Mouse (Mus musculus): ENCODE measurements around the gene Trim25.
A peak's percentile ranks its signal among the peaks of the same experiment; 100 is the strongest.
"Not testable (repeated sequence)": the region's sequence is repeated elsewhere in the genome, so short reads cannot be mapped to it uniquely, and the experiment has no call there.

Trim25 gene

GRCm38 (mm10) chr11:89024181-89024881, 25.2 kb downstream of the Trim25 start:
- DNase-seq (ENCODE audit: low spot score) = peak; percentile 24

DNA sequence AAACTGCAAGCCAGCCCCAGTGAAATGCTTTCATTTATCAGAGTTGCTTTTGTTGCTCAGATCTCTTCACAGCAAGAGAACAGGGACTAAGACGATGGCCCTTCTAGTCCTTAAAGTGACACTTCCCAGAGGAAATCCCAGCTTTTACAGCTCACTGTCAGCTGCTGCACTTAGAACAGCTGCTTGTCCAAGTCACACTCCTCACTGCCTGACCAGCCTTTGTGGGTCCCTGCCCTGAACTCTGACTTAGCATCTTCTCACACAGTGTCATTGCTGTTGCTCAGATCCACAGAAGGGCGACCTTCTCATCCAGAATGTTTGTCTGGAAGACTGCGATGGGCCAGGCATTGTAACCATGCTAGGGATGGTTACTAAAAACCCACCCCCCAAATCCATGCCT, 26.4 kb downstream of the Trim25 start:
- DNase-seq (ENCODE audit: low spot score) = no peak

- no peak for DNase-seq (ENCODE audit: low spot score)
Measured at GRCm38 (mm10) chr11:89026117-89026516, 26.9 kb downstream of the Trim25 start.

DNA sequence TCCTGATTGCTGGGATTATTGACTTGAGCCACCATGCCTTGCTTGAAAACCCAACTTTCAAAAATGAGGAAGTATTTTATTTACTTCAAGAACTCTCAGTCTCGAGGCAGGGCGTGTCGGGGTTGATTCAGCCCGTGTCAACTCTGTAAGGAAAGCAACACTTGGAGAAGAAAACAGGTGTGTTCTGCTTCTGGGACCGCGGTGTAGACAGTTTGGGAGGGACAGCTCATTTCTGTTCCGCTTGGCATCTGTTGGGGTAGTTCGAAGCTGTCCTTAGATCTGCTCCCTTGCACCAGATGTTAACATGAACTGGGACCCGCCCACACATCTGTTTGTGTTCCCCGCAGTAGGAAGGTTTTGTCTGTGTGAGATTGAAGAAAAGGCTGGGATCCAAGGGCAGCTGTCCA, 28.8 kb downstream of the Trim25 start:
- DNase-seq (ENCODE audit: low spot score) = no peak

DNA sequence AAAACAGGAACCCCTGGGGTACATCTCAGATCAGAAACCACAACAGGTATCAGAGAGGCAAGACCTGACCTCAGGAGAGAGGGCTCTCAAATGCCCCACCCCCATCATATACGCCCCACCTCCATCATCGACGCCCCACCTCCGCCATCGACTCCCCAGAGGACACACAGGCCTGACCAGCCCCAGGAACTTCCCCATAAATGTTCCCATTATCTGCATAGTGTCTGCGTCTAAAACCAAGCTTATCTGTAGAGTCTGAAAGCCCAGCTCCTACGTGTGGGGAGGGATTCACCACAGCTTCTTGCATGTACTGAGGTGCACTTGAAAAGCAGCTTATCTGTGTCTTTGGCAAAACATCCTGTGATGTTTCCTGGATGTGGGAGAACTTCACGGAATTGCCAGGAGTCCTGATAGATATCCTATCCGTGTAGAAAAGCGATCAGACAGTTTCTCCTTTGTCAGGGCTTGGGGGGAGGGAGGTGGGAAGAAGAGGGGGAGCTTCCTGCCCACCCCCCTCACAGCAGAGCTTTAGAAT, 29.8 kb downstream of the Trim25 start:
- no peak for DNase-seq (ENCODE audit: low spot score)

- no peak for DNase-seq (ENCODE audit: low spot score)
Measured at GRCm38 (mm10) chr11:89030552-89030951, 31.4 kb downstream of the Trim25 start.

DNA sequence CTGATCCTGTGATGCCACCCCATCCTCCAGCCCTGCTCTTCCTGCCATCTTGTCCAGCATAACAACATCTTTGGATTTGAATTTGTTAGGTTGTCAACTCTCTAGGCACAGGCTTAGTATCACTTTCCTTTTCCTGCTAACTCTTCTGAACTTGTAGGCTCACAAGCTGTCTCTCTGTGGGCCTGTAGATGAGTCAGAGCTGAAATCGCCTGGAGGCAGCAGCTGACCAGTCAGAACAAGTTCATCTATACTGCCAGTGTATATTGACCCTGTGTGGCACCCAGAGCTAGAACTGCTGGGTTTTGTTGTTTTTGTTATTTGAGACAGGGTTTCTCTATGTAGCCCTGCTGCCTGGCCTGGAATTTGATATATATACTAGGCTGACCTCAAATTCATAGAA, 32.0 kb downstream of the Trim25 start:
- DNase-seq (ENCODE audit: low spot score) = no peak

- DNase-seq (ENCODE audit: low spot score) = no peak
Measured at GRCm38 (mm10) chr11:89034592-89034991, 35.4 kb downstream of the Trim25 start.

GRCm38 (mm10) chr11:89035552-89035951, 36.4 kb downstream of the Trim25 start:
- no peak for DNase-seq (ENCODE audit: low spot score)

DNA sequence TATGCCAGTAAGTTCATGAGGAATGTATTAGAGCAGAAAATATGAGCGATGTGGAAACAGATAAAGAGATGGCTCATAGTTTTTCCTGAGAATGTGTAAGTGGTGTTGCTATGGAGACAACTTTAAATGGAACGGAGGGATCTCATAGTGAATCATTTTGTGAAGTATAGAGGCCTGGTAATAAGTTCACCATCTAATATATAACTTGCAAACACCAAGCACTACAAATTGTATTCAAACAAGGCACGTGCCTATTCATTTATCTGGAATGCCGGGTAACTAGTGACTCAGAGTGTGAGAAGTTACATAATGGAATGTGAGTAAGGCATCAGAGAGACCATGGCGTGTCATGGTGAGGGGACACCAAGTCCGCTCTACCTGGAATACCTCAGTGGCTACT, 39.3 kb downstream of the Trim25 start:
- DNase-seq (ENCODE audit: low spot score) = no peak

- DNase-seq (ENCODE audit: low spot score) = no peak
Measured at GRCm38 (mm10) chr11:89039325-89039724, 40.1 kb downstream of the Trim25 start.

DNA sequence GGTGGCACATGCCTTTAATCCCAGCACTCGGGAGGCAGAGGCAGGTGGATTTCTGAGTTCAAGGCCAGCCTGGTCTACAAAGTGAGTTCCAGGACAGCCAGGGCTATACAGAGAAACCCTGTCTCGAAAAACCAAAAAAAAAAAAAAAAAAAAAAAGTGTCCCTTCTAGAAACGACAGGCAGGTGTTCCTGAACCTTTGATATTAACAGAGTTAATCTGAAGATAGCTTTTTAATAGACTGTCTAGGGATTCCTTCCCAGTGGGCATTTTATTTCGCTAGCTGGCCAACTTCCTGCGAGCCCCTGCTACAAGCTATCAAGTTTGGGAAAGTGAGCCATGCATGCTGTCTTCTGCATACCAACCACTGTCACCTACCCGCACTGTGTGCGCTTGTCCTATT, 41.9 kb downstream of the Trim25 start:
- not testable (repeated sequence) for DNase-seq (ENCODE audit: low spot score)

DNA sequence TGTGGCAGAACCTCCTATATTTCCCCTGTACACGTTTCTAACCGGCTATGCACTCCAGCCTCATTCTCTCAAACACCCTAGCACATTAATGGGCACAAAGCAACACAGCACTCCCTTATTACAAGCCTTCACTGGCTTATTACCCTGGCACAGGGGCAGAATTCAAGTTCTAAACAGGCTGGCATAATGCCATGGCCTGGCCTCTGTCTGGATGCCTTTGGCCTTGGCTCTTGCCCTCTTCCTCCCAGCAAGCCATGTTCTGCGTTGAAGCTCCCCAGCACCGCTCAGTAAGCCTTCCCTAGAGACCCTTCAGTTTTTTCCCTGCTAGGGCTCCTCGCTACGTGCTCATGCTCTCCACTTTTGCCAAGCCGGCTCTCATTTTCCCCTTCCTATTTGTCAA, 43.9 kb downstream of the Trim25 start:
- DNase-seq (ENCODE audit: low spot score) = no peak

- not testable (repeated sequence) for DNase-seq (ENCODE audit: low spot score)
Measured at GRCm38 (mm10) chr11:89045501-89045900, 46.3 kb downstream of the Trim25 start.

DNA sequence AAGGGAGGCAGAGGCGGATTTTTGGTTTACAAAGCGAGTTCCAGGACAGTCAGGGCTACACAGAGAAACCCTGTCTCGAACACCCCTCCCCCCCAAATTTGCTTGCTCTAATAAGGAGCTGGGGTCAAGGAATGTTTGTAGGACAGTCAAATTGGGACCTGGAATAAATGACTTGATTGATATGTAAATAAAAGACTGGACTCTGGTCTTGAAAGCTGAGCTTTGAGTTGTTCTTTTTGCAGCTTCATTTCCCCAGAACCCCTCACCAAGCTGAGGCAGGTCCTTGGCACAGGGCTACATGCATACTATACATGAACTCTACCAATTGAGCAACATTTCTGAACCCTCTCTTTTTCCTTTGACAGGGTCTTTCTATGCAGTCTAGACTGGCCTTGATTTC, 46.8 kb downstream of the Trim25 start:
- no peak for DNase-seq (ENCODE audit: low spot score)

- DNase-seq (ENCODE audit: low spot score) = no peak
Measured at GRCm38 (mm10) chr11:89051767-89052166, 52.6 kb downstream of the Trim25 start.

- DNase-seq (ENCODE audit: low spot score) = no peak
Measured at GRCm38 (mm10) chr11:89055931-89056690, 56.9 kb downstream of the Trim25 start.

GRCm38 (mm10) chr11:89058515-89059270, 59.5 kb downstream of the Trim25 start:
- no peak for DNase-seq (ENCODE audit: low spot score)

DNA sequence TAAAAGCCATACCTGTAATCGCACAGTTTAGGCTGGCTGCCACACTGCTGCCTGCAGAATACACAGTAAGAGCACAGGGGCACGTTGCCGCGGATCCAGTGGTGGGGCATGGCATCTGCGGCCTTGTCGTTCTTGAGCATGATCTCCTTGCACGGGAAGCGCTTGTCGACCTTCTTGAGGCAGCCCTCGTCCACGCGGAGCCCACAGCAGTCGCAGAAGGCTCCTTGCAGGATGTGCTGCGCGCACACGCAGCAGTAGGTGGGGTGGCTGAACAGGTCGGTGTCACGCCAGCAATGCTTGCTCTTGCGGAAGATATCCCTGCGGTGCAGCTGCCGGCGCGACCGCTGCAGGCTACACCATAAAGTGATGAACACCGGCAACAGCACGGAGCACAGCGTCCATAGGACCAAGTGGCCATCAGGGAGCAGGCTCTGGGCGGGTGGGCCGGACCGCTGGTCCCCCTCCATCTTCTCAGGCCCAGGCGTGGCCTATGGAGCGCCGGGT, 60.8 kb downstream of the Trim25 start:
- no peak for DNase-seq (ENCODE audit: low spot score)

GRCm38 (mm10) chr11:89060423-89061089, 61.4 kb downstream of the Trim25 start:
- DNase-seq (ENCODE audit: low spot score) = peak; percentile 67

DNA sequence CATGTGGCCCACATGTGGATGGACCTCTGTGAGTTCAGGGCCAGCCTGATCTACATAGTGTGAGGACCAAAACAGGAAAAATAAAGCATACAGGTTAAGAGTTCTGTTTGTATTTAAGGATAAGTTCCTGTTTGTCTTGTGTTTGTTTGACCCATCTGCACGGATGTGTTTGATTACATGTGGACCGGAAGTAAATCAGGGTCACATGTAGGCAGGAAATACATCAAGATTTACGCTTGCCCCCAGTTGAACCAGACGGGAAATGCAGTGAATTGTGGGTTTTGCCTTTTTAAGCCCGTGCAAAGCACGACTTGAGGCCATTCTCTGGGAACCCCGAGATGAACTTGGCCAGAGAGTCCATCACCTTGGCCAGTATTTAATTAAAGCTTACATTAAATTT, 62.2 kb downstream of the Trim25 start:
- DNase-seq (ENCODE audit: low spot score) = no peak

DNA sequence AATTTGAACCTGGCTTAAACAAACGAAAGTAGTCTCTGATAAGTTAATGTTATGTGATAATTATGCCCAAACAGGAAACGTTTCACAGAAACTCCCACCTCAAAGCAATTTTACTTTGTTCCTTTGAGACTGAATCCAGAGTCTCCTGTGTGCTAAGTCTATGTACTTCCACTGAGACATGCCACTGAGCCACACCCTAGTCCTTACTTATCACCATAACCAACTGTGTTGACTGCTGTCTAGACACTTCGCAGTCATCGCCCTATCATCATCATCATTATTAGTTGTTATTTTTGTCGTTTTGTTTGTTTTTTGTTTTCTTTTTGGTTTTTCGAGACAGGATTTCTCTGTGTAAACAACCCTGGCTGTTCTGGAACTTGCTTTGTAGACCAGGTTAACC, 65.1 kb downstream of the Trim25 start:
- no peak for DNase-seq (ENCODE audit: low spot score)

Measured in layer of hippocampus, adult 9-10 months (tissue).